Mouse (Mus musculus) E14TG2a.4 (cell line): ENCODE measurements around the gene Otub2.
A peak's percentile ranks its signal among the peaks of the same experiment; 100 is the strongest.

Experiments used
- H3K27me3 ChIP-seq: 2 replicates; pipeline ENCODE4 v1.6.1; 2014; ENCODE audit warnings: low read length, control low read depth; ENCODE audit not compliant: insufficient read depth
- H3K36me3 ChIP-seq: 2 replicates; pipeline ENCODE4 v1.6.1; 2014; ENCODE audit warnings: low read length, control low read depth; ENCODE audit not compliant: insufficient read depth
- H3K4me1 ChIP-seq: replicated peaks from 2 replicates; pipeline ENCODE4 v1.6.1; 2014; ENCODE audit warnings: low read depth, low read length, control low read depth
- H3K4me3 ChIP-seq: replicated peaks from 2 replicates; pipeline ENCODE4 v1.5.1; 2014; ENCODE audit warnings: mild to moderate bottlenecking, low read length
- H3K9me3 ChIP-seq: 2 replicates; pipeline ENCODE4 v1.6.1; 2014; ENCODE audit warnings: low read length, control low read depth
- CTCF ChIP-seq: conservative IDR thresholded peaks from 2 replicates; pipeline ENCODE4 v1.5.1; 2014; ENCODE audit warnings: low read length
- NANOG ChIP-seq: IDR thresholded peaks from 2 replicates; pipeline ENCODE4 v1.6.1; 2014; ENCODE audit warnings: borderline replicate concordance, low read length, mixed read lengths
- POU5F1 ChIP-seq: IDR thresholded peaks from 2 replicates; pipeline ENCODE4 v1.6.1; 2014; ENCODE audit warnings: low read length, borderline replicate concordance

Gene Otub2

DNA sequence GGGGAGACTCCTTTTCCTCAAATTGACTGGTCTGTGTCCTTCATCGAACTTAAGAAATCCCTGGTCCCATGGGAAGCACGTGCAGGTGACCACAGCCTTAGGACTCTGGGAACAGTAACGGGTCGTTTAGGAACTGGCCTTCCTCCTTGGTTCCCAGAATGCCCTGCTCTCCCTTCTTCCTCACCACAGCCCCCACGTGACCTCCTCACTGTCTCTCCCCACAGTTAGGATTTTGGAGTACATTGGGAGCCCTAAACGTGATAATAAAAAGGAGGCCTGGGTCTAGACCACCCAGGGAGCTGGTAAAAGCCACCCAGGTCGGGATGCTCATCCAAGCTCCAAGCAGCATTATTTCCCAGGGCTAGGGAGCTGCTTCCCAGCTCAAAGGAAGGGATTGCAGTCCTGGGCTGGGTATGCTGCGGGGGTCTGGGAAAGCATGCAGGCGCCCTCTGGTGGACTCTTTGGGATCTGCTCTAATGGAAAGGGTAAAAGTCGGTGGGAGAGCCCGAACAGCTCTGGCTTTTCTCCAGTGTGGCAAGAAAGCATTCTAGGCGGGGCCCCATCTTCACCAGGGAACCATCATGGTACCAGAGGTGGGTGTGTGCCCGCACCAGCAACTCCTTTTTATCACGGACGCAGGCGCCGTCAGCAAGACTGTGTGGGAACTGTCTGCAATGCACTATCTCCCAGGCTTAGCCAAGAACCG is 20.7 kb upstream of the Otub2 start:
- peaks cover 12% of the 10 kb centered on the region for H3K4me1 ChIP-seq
- no peaks in the 10 kb centered on the region for H3K9me3 ChIP-seq
- peaks cover 37% of the 10 kb centered on the region for H3K27me3 ChIP-seq
- TF ChIP-seq CTCF (peak; percentile 81), NANOG (no peak), POU5F1 (no peak)
- no peaks in the 10 kb centered on the region for H3K36me3 ChIP-seq
- H3K4me3 ChIP-seq, result peak overlapping the region; percentile 45

GRCm38 (mm10) chr12:103368326-103368669 is 20.2 kb upstream of the Otub2 start:
- Histone ChIP-seq H3K27me3 (peaks cover 33% of the 10 kb centered on the region), H3K9me3 (no peaks in the 10 kb centered on the region), H3K4me1 (peaks cover 12% of the 10 kb centered on the region), H3K36me3 (no peaks in the 10 kb centered on the region), H3K4me3 (peak overlapping the region; percentile 45)
- no peak for TF ChIP-seq NANOG
- no peak for TF ChIP-seq CTCF
- TF ChIP-seq POU5F1, result no peak

DNA sequence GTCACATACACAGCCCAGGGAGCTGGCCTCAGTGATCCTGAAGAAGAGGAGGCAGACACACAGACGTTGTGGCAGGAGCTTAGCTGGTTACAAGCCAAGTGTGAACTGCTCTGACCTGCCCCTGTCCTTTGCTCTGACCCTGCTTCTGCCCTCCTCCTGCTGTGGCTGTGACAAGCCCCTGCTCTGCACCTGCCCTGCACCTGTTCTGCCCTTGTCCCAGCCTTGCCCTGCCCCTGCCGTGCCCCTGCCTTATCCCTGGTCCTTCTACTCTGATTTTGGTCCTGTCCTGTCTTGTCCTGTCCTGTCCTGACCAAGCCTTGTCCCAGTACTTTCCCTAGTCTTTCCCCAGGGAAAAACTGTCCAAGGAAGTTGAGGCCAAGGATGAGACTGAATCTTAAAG is 19.7 kb upstream of the Otub2 start:
- no peaks in the 10 kb centered on the region for H3K9me3 ChIP-seq
- H3K4me3 ChIP-seq, result no peak overlapping the region
- no peaks in the 10 kb centered on the region for H3K36me3 ChIP-seq
- H3K27me3 ChIP-seq, result peaks cover 28% of the 10 kb centered on the region
- H3K4me1 ChIP-seq, result peaks cover 12% of the 10 kb centered on the region
- TF ChIP-seq NANOG (no peak), CTCF (no peak), POU5F1 (no peak)

DNA sequence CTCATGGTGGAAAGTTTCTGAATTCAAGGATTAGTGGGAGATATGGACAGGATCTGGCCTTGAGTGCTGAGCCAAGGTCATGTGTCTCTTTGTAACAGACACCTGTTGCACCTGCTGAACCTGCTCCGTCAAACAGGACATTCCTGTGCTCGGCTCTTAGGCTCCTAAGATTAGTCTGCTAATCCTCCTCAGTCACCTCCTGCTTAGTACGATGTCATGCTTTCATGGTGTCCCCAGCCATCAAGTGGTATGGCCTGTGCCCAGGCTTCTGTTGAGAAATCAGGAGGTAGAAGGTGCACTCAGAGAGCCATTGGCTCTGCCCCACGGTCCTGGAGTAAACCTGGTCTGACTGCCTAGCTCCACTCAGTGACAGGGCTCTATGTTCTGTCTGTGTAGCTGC is 17.6 kb upstream of the Otub2 start:
- H3K4me1 ChIP-seq, result peaks cover 12% of the 10 kb centered on the region
- H3K4me3 ChIP-seq, result no peak overlapping the region
- H3K36me3 ChIP-seq, result no peaks in the 10 kb centered on the region
- H3K27me3 ChIP-seq, result peaks cover 23% of the 10 kb centered on the region
- no peaks in the 10 kb centered on the region; the same call in 1 of the 2 replicates for H3K9me3 ChIP-seq
- no peak for TF ChIP-seq NANOG
- no peak for TF ChIP-seq CTCF
- no peak for TF ChIP-seq POU5F1

DNA sequence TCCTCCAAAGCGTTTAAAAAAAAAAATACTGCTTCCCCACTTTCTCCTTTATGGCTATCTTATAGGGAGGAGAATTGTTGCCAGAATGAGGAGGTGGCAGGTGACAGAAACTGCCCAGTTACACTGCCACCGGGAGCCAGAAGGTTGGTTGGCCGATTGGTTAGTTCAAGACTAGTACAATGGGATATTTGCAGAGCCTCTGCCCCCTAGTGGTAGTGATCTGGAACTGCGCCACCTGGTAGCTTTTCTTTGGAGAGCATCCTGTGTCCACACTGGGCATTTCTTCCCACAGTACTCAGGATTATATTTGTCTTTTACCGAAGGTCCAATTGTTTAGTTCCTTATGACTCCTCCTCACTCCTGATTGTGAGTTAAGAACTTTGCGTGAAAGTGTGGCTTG is 16.8 kb upstream of the Otub2 start:
- Histone ChIP-seq H3K36me3 (no peaks in the 10 kb centered on the region), H3K9me3 (no peaks in the 10 kb centered on the region; the same call in 1 of the 2 replicates), H3K27me3 (peaks cover 23% of the 10 kb centered on the region), H3K4me3 (no peak overlapping the region), H3K4me1 (peaks cover 15% of the 10 kb centered on the region)
- no peak for TF ChIP-seq NANOG
- TF ChIP-seq CTCF, result peak; percentile 96

DNA sequence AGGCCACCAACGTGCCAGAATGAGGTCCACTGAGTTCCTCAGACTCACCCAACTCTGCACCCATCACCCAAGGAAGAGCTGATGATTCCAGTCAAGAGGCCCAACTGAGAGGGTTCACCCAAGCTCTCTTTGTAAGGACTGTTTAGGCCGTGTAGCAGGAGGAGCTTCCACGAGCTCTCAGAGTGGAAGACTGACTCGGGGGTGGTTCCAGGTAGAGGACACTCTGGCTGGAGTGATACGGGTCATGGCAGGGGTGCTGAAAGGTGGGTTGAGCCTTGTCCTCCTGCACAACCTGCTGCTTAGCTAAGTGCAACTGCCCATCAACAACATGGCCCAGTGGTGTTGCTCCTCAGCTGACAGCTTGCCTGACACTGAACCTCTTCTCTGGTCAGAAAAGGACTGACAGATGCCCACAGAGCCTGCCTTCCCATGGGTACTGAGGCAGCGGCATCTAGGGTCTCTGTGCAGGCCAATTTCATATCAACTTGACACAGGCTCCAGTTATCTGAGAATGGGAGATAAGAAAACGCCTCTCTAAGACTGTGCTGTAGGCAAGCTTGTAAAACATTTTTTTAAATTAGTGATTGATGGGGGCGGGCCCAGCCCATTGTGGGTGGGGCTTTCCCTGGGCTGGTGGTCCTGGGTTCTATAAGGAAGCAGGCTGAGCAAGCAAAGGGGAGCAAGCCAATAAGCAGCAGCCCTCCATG is 14.8 kb upstream of the Otub2 start:
- Histone ChIP-seq H3K4me1 (0 out of 2 replicates have a peak, but pooled peaks cover 3% of the 10 kb centered on the region), H3K27me3 (peaks cover 16% of the 10 kb centered on the region), H3K4me3 (no peak overlapping the region), H3K9me3 (no peaks in the 10 kb centered on the region; the same call in 1 of the 2 replicates), H3K36me3 (no peaks in the 10 kb centered on the region)
- TF ChIP-seq NANOG (no peak), CTCF (no peak)

DNA sequence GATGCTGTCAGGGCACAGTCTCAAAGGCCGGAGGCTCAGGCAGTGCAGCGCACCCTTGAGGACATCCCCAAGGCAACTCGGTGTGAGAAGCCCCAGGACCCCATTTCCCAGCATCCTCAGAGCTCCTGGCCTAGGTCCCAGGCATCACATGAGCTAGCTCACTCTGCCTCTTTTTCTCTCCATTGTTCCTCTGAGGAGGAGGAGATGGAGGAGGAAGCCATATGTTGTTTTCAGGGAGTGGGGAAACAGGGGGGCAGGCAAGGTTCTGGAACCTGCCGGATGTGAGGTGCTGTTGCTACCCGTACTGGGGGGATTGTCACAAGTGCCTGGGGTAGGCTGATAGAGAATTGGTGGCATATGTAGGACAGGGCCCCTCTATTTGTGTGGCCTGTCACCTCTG is 12.4 kb upstream of the Otub2 start:
- Histone ChIP-seq H3K9me3 (no peaks in the 10 kb centered on the region; the same call in 1 of the 2 replicates), H3K4me1 (0 out of 2 replicates have a peak, but pooled peaks cover 3% of the 10 kb centered on the region)
- TF ChIP-seq CTCF (no peak), NANOG (no peak), POU5F1 (no peak)

DNA sequence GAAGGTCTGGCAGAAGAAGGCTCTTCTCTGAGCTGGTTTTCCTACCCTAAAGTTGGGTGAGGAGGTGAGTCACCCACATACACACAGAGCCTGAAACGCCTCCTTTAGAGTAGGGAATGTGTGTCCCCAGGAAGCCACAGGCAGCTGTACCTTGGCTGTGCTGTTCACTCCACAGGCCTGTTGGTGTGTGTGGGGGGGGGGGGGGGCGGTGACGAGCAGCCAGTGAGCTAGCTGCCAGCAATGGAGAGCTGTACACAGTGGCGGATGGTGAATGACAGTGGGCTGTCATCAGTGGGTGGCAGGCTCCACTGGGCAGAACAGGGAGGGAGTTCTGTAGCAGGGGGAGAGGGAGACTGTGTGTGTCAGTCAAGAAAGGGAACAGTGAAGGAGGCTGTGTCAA is 11.7 kb upstream of the Otub2 start:
- H3K27me3 ChIP-seq, result no peaks in the 10 kb centered on the region
- H3K4me1 ChIP-seq, result 0 out of 2 replicates have a peak, but pooled peaks cover 3% of the 10 kb centered on the region
- H3K9me3 ChIP-seq, result no peaks in the 10 kb centered on the region; the same call in 1 of the 2 replicates
- no peak overlapping the region for H3K4me3 ChIP-seq
- H3K36me3 ChIP-seq, result no peaks in the 10 kb centered on the region
- TF ChIP-seq NANOG (no peak), CTCF (no peak), POU5F1 (no peak)

More for the DNA sequence above, 12.4 kb upstream of the Otub2 start:
- Histone ChIP-seq H3K4me3 (no peak overlapping the region), H3K27me3 (peaks cover 3% of the 10 kb centered on the region), H3K36me3 (no peaks in the 10 kb centered on the region)

- Histone ChIP-seq H3K9me3 (no peaks in the 10 kb centered on the region), H3K4me3 (no peak overlapping the region), H3K27me3 (no peaks in the 10 kb centered on the region), H3K4me1 (0 out of 2 replicates have a peak, but pooled peaks cover 3% of the 10 kb centered on the region), H3K36me3 (no peaks in the 10 kb centered on the region)
- TF ChIP-seq NANOG (no peak), CTCF (no peak), POU5F1 (no peak)
These were observed 8.3 kb upstream of the Otub2 start for GRCm38 (mm10) chr12:103380226-103380625.
